Mouse (Mus musculus) brain, embryonic 14.5 days (tissue): ENCODE results near the gene Siglec1. TPM values are rescaled to one million over a fixed set of nuclear protein-coding genes. Genes with fewer than 3 reads are reported as not detected.
"Not testable (repeated sequence)": the region's sequence is repeated elsewhere in the genome, so short reads cannot be mapped to it uniquely, and the experiment has no call there.

Source experiments
- DNase-seq: peaks from one replicate; pipeline ENCODE4 v3.0.0-alpha.2; 2011; ENCODE audit warnings: low read depth
- CTCF ChIP-seq: fragments of 200-500 bp; IDR thresholded peaks from 2 replicates; pipeline ENCODE4 v1.5.1; 2012; ENCODE audit warnings: inconsistent platforms, mild to moderate bottlenecking, moderate library complexity, borderline replicate concordance; ENCODE audit not compliant: insufficient read depth, insufficient read length; ENCODE audit errors: extremely low read depth
- POLR2A ChIP-seq: fragments of 200-500 bp; IDR thresholded peaks from 2 replicates; pipeline ENCODE4 v1.6.1; 2012; ENCODE audit warnings: mild to moderate bottlenecking, inconsistent platforms, borderline replicate concordance; ENCODE audit not compliant: poor library complexity, insufficient read depth, insufficient read length, severe bottlenecking; ENCODE audit errors: extremely low read depth
- polyA plus RNA-seq: library from polyadenylated mRNA; depleted of rRNA; stranded (reverse); fragments of >200 nt; gene quantifications from 2 replicates; pipeline ENCODE4 v1.2.3, GENCODE M21; 2012

Gene Siglec1
- polyA plus RNA-seq, 1 experiment = 0.52 TPM

DNA sequence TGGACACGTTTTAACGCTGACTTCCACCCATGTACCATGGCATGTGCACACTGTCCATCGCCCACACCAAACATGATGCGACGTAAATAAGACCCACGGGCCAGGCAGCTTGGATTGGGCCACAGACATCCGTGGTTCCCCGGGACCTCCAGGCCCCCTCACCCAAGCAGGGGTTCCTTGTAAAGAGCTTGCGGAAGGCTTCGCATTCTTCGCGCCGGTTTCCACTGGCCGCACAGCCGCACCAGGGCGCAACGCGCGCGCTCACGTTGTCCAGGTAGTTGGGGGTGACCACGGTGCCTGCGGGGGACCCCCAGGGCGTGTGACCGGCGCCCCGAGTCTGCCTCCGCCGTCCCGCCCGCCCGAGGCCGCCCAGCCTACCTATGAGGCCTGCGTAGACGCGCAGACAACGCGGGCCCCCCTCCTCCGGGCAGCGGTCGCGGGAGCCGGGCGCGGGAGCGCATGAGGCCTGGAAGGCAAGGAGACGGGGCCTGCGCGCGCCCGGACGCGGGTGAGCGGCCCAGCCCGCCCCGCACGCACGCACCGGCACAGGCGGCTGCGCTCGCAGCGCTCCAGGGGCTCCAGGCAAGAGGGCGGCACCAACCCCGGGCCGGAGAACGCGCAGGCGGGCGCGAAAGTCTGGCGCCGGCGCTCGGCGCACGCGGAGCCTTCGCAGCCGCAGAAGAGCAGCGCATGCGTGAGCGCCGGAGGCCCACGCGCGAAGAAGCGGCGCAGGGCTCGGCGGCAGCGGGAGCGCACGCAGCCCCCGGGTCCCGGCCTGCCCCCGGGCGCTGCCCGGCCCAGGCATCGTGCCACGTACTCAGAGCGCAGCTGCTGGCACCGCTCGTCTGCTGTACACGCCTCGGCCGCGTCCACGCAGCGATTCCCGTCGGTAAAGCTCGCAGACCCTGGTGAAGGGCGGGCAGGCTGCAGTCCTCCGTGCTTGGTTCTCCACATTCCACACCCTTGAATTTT is 45.4 kb downstream of the Siglec1 start:
- TF ChIP-seq POLR2A (peak; percentile 34; the same call in 1 of the 2 replicates), CTCF (no peak)
- DNase-seq = peak; percentile 80

- DNase-seq = no peak
- TF ChIP-seq POLR2A (no peak), CTCF (no peak)
Observed at GRCm38 (mm10) chr2:131038675-131039074, 47.9 kb downstream of the Siglec1 start.

- DNase-seq = no peak
- TF ChIP-seq CTCF (no peak), POLR2A (no peak)
Observed at GRCm38 (mm10) chr2:131038197-131038596, 48.4 kb downstream of the Siglec1 start.

GRCm38 (mm10) chr2:131037226-131037990 is 49.2 kb downstream of the Siglec1 start:
- DNase-seq = peak; percentile 28

GRCm38 (mm10) chr2:131036757-131037156 is 49.8 kb downstream of the Siglec1 start:
- TF ChIP-seq CTCF (no peak), POLR2A (no peak)
- DNase-seq = no peak

More at GRCm38 (mm10) chr2:131037226-131037990, 49.2 kb downstream of the Siglec1 start:
- TF ChIP-seq CTCF = no peak
- no peak for TF ChIP-seq POLR2A

DNA sequence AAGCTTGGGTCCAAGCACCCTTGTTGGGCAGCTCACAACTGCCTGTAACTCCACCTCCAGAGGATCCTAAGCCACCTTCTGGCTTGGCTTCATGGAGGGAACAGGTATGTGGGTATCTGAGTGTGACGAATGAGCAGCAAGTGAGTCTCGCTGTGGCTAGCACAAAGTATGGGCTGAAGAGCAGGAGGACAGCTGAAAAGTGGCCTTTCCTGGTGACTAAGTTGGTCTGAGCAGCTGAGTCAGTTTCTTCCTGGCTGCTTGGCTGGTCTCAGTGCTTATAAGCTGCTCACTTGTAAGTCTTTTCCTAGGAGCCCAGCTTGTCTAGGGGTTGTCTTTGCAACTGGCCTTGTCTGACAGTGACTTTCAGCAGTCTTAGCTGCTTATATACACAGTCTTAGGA is 50.2 kb downstream of the Siglec1 start:
- TF ChIP-seq POLR2A (no peak), CTCF (no peak)
- no peak for DNase-seq

- DNase-seq = not testable (repeated sequence)
Observed at GRCm38 (mm10) chr2:131031406-131031805, 55.2 kb downstream of the Siglec1 start.

- TF ChIP-seq POLR2A = no peak
- TF ChIP-seq CTCF = no peak
- DNase-seq = no peak
Observed at GRCm38 (mm10) chr2:131030998-131031397, 55.6 kb downstream of the Siglec1 start.

- DNase-seq = no peak
- TF ChIP-seq POLR2A (no peak), CTCF (no peak)
Observed at GRCm38 (mm10) chr2:131030561-131030960, 56.0 kb downstream of the Siglec1 start.

DNA sequence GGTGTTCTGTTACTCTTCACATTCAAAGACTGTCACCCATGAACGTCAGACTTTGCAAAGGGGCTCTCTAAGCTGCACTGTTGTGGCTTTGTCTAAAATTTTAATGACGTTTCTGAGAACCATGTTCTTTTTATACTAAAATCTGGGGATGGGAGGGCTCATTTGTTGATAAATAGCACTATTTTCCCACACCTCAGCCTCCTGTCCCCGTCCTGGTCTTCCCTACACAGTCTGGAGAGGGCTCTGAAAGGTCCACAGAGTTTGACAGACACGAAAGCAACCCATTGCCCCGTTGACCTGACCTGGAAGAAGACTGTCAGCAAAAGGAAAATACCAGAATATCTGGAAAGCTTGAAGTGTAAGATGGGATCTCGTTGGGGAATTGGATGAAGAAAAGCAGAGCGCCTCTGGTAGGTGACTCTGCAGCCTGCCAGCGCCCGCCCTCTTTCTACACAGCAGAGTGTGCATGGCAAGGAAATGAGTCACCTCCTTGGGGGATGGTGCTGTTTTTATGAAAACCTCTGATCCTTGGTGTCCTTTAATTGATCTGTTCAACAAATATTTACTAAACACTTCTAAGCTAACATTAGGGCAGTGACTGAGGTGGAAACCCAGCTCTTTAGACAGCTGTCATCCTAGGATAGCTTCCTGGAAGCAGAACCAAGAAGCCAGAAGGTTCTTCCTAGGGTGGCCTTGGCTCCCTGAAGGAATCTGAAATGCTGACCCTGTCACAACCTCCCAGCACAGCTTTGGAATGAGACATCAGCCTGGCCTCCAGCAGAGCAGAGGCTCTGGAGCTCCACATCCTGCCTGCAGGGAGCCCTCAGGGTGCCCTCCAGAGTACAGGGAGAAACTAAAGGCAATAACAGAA is 57.3 kb downstream of the Siglec1 start:
- no peak for DNase-seq
- TF ChIP-seq CTCF (no peak), POLR2A (no peak)

DNA sequence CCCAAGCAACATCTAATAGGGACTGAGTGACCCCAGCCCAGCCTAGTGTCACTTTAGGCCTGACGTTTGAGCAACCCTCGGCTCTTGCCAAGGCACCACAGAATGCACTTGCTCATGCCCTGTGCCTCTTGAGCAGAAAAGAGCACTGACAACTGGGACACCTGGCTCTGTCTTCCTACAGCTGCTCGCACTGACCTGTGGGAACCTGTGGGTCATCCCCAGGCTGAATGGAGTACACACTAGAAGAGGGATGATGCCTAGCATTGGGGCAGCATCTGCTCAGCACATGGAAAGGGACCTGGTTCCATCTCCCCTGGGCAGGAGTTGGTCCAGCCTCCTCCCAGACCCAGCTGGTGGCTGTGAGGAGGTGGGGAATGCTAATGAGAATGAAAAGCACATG is 59.6 kb downstream of the Siglec1 start:
- TF ChIP-seq POLR2A = no peak
- no peak for TF ChIP-seq CTCF
- DNase-seq = no peak
